Mouse (Mus musculus): ENCODE measurements around the gene Ces2e. TPM values are rescaled to one million over a fixed set of nuclear protein-coding genes. Genes with fewer than 3 reads are reported as not detected.

The Ces2e gene
- polyA plus RNA-seq, 1 experiment from 2014 or later = not detected

DNA sequence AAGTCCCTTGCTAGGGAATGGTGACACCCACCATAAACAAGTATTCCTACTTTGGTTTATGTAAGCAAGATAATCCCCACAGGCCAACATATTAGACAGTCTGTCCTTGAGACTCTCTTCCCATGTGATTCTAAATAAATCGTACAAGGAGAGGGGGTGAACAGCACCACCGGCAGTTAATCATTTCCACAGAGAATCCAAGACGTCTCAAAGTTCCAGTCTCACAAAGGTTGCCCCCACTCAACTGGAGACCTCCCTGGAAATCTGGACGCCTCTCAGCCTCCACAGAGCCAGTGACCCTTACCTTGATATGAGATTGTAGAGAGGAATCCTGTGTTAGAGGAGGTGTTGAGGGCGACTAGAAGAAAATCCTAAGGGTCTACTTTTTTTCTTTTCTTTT is 23.0 kb downstream of the Ces2e start:
- ATAC-seq (replicated peaks; ENCODE audit: low FRiP score) = no peak
- Histone ChIP-seq H3K4me3 (ENCODE audit: low read depth, low read length) (no peak overlapping the region), H3K36me3 (ENCODE audit: control insufficient read depth, insufficient read depth, low read length) (no peaks in the 10 kb centered on the region)

DNA sequence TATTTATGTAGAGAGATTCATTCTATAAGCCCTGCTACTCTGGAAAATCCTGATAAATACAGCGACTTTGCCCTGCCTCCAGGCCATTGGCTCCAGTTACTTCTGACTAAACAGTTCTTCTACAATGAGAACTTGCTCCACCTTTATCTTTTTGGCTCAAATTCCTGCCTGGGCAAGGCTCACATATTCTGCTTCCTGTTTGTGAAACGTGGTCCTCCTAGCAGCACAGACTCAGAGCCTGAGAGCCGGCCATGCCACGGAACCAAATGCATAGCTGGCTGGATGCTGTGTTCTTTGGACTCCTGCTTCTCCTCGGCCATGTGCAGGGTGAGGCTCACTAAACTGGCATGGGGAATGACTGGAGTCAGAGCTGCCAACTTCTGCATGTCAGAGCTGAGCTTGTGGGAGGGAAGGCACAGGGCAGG is 35.5 kb downstream of the Ces2e start, which contains the start of gene Ces2g:
Gene Ces2g, plus strand, starts transcription at position 182 of the 425 bp plus-strand sequence.
- DNase-seq (ENCODE audit: low spot score) (peak; percentile 32), ATAC-seq (replicated peaks; ENCODE audit: low FRiP score) (no peak)
- H3K4me2 ChIP-seq = peak within 1 kb of the TSS; percentile 32
- H3K9me3 ChIP-seq (ENCODE audit: control insufficient read depth, low read length) = no peaks in the 10 kb centered on the region
- H3K9ac ChIP-seq (ENCODE audit: low read depth, low read length) = no peak within 1 kb of the TSS
- H3K36me3 ChIP-seq (ENCODE audit: control insufficient read depth, insufficient read depth, low read length) = no peaks in the 10 kb centered on the region
- peak within 1 kb of the TSS; percentile 52 for H3K27ac ChIP-seq (ENCODE audit: low read depth, low read length)
- peak within 1 kb of the TSS; percentile 30; the same call in 1 of the 2 replicates for H3K4me3 ChIP-seq (ENCODE audit: low read depth, low read length)
- H3K27me3 ChIP-seq (replicated peaks; ENCODE audit: control insufficient read depth, insufficient read depth, low read length) = no peaks in the 10 kb centered on the region
- H3K4me1 ChIP-seq (replicated peaks; ENCODE audit: control insufficient read depth, insufficient read depth, low read length) = no peaks in the 10 kb centered on the region
- 59% methylated on average over 5 of the region's 5 CpGs for WGBS

More for the DNA sequence above, 23.0 kb downstream of the Ces2e start:
- Histone ChIP-seq H3K4me2 (no peak overlapping the region), H3K4me1 (replicated peaks; ENCODE audit: control insufficient read depth, insufficient read depth, low read length) (no peaks in the 10 kb centered on the region), H3K9me3 (ENCODE audit: control insufficient read depth, low read length) (no peaks in the 10 kb centered on the region), H3K27ac (ENCODE audit: low read depth, low read length) (no peak overlapping the region), H3K27me3 (replicated peaks; ENCODE audit: control insufficient read depth, insufficient read depth, low read length) (no peaks in the 10 kb centered on the region), H3K9ac (ENCODE audit: low read depth, low read length) (no peak overlapping the region)
- no peak for DNase-seq (ENCODE audit: low spot score)
- WGBS = 73% methylated on average over 5 of the region's 5 CpGs

- Histone ChIP-seq H3K4me2 (peak overlapping the region; percentile 32), H3K4me1 (replicated peaks; ENCODE audit: control insufficient read depth, insufficient read depth, low read length) (no peaks in the 10 kb centered on the region), H3K36me3 (ENCODE audit: control insufficient read depth, insufficient read depth, low read length) (no peaks in the 10 kb centered on the region), H3K4me3 (ENCODE audit: low read depth, low read length) (peak overlapping the region; percentile 30; the same call in 1 of the 2 replicates), H3K9ac (ENCODE audit: low read depth, low read length) (no peak overlapping the region), H3K27me3 (replicated peaks; ENCODE audit: control insufficient read depth, insufficient read depth, low read length) (no peaks in the 10 kb centered on the region), H3K27ac (ENCODE audit: low read depth, low read length) (no peak overlapping the region; the same call in 1 of the 2 replicates), H3K9me3 (ENCODE audit: control insufficient read depth, low read length) (no peaks in the 10 kb centered on the region)
- 63% methylated on average over 8 of the region's 8 CpGs for WGBS
- no peak for DNase-seq (ENCODE audit: low spot score)
- ATAC-seq (replicated peaks; ENCODE audit: low FRiP score) = peak; percentile 94
These were observed 36.3 kb downstream of the Ces2e start for GRCm38 (mm10) chr8:104962229-104962901.

DNA sequence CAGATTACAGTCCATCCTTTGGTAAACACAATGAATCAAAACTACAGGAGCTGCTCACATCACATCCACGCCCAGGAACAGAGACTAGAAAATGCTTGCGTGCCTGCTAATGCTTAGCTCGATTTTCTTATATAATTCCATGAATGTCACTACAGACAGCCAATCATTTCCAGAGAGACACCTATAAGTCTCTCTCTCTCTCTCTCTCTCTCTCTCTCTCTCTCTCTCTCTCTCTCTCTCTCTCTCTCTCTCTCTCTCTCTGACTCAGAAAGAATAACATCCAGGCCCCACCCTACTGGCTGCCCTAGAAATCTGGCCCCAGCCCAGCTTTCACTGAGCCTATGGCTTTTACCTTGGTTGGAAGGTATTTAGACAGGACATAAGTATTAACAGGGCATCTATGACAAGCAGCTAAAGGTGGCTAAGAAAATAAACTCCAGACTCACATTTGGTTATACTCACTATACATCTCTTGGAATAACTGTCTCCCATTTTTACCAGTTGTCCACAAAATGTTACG is 37.4 kb downstream of the Ces2e start:
- peak overlapping the region; percentile 30; the same call in 1 of the 2 replicates for H3K4me3 ChIP-seq (ENCODE audit: low read depth, low read length)
- no peaks in the 10 kb centered on the region for H3K36me3 ChIP-seq (ENCODE audit: control insufficient read depth, insufficient read depth, low read length)
- H3K27me3 ChIP-seq (replicated peaks; ENCODE audit: control insufficient read depth, insufficient read depth, low read length) = no peaks in the 10 kb centered on the region
- H3K4me1 ChIP-seq (replicated peaks; ENCODE audit: control insufficient read depth, insufficient read depth, low read length) = no peaks in the 10 kb centered on the region
- 78% methylated on average over 4 of the region's 4 CpGs for WGBS
- H3K9ac ChIP-seq (ENCODE audit: low read depth, low read length) = no peak overlapping the region
- ATAC-seq (replicated peaks; ENCODE audit: low FRiP score) (no peak), DNase-seq (ENCODE audit: low spot score) (no peak)
- no peaks in the 10 kb centered on the region for H3K9me3 ChIP-seq (ENCODE audit: control insufficient read depth, low read length)
- H3K4me2 ChIP-seq = peak overlapping the region; percentile 32
- no peak overlapping the region for H3K27ac ChIP-seq (ENCODE audit: low read depth, low read length)

DNA sequence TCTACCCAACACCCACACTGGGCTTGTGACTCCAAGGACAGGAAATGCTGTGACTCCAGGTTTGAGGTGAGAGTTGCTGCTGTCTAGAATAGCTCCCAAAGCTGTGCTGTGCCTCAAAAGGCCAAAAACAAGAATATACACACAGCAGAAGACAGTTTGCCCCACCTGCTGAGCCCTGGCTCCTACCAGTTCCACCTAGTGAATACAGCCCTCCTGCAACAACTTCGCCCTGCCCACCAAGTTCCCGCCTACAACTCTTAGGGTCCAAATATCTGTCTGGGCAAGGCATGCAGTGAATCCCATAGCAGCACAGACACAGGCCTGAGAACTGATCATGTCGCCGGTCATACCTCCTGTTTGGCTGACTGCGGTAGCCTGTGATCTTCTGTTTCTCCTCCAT is 58.1 kb downstream of the Ces2e start:
- H3K27me3 ChIP-seq (replicated peaks; ENCODE audit: control insufficient read depth, insufficient read depth, low read length) = no peaks in the 10 kb centered on the region
- no peaks in the 10 kb centered on the region for H3K36me3 ChIP-seq (ENCODE audit: control insufficient read depth, insufficient read depth, low read length)
- 82% methylated on average over 5 of the region's 5 CpGs for WGBS

More for the DNA sequence above, 58.1 kb downstream of the Ces2e start:
- Histone ChIP-seq H3K27ac (ENCODE audit: low read depth, low read length) (no peak overlapping the region), H3K9me3 (ENCODE audit: control insufficient read depth, low read length) (no peaks in the 10 kb centered on the region), H3K4me1 (replicated peaks; ENCODE audit: control insufficient read depth, insufficient read depth, low read length) (no peaks in the 10 kb centered on the region), H3K9ac (ENCODE audit: low read depth, low read length) (no peak overlapping the region), H3K4me3 (ENCODE audit: low read depth, low read length) (no peak overlapping the region), H3K4me2 (no peak overlapping the region)
- no peak for DNase-seq (ENCODE audit: low spot score)
- ATAC-seq (replicated peaks; ENCODE audit: low FRiP score) = no peak

Other genes with a start within 250 kb of the Ces2e start
- gene Ces2a, start 192.3 kb upstream of the Ces2e start, polyA plus RNA-seq (2014; fragmentation: Nextera tagmentation; extraction: Ambion mirVana) = 2.0 and 2.3 TPM in 2 replicates
- gene Ces2b, start 94.7 kb upstream of the Ces2e start, polyA plus RNA-seq (2014; fragmentation: Nextera tagmentation; extraction: Ambion mirVana) = not detected in 2 replicates
- gene Ces2c, start 79.2 kb upstream of the Ces2e start, polyA plus RNA-seq (2014; fragmentation: Nextera tagmentation; extraction: Ambion mirVana) = not detected in 2 replicates
- not detected in 2 replicates for gene Ces2f, start 21.1 kb downstream of the Ces2e start, polyA plus RNA-seq (2014; fragmentation: Nextera tagmentation; extraction: Ambion mirVana)
- 7.1 and 7.7 TPM in 2 replicates for gene Ces2g, start 35.5 kb downstream of the Ces2e start, polyA plus RNA-seq (2014; fragmentation: Nextera tagmentation; extraction: Ambion mirVana)
- not detected in 2 replicates for gene Ces2h, start 74.6 kb downstream of the Ces2e start, polyA plus RNA-seq (2014; fragmentation: Nextera tagmentation; extraction: Ambion mirVana)
- gene Ces3a, start 122.3 kb downstream of the Ces2e start, polyA plus RNA-seq (2014; fragmentation: Nextera tagmentation; extraction: Ambion mirVana) = not detected in 2 replicates
- gene Ces3b, start 157.5 kb downstream of the Ces2e start, polyA plus RNA-seq (2014; fragmentation: Nextera tagmentation; extraction: Ambion mirVana) = not detected in 2 replicates
- gene Ces4a, start 205.5 kb downstream of the Ces2e start, polyA plus RNA-seq (2014; fragmentation: Nextera tagmentation; extraction: Ambion mirVana) = not detected in 2 replicates
- 31.1 and 32.7 TPM in 2 replicates for gene Cbfb, start 244.4 kb downstream of the Ces2e start, polyA plus RNA-seq (2014; fragmentation: Nextera tagmentation; extraction: Ambion mirVana)

Measured in liver, embryonic 11.5 days (tissue).